8 mouse cellular contexts compared by ENCODE assay signal in the genomic region with DNA sequence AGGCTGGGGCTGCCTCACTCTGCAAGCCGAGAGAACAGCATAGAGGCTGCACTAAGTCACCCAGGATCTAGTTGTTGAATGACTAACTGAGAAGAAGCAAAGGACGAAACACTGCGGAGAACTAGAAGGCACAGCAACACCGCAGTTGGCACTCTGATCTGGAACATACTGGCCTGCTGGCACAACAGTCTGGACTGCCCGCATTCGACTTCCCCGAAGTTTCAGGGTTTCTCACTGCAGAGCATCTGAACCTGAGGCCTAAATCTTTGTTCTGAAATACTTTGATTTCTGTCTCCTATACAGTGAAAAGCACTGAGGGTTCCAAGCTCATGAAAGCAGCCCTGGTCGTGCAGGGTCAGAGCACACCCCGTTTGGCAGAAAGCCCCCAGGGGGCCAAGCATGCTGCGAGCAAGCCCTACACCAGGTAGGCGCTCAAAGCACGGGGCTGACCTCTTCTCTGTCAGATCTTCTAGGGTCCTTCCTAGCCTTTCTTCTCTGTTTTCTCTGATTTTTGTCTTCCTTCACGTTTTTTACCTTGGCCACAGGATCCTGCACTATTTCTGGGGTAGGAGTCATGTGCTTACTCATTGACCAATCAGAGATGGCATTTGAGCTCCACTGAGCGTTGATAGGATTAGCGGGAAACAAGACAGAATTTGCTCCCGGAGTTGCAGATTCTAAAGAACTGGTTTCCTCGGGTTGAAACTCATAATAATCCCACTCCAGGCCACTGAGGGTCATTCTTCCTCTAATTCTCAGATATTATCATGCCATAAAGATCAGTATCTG. TPM values are rescaled to one million over a fixed set of nuclear protein-coding genes. Genes with fewer than 3 reads are reported as not detected.
DNase-seq lines count a peak whose midpoint lies in the region; ATAC-seq and TF ChIP-seq lines count a peak whose summit lies in the region.

No protein-coding gene starts in this region.

- H3K4me1 ChIP-seq in cerebellum, adult 2 months (ENCODE audit: control insufficient read depth, insufficient read depth, low read length) = peaks cover 7% of the 10 kb centered on the region
- peaks cover 3% of the 10 kb centered on the region; the same call in 1 of the 2 replicates for H3K4me1 ChIP-seq in heart, embryonic 16.5 days (ENCODE audit: control insufficient read depth, insufficient read depth, low read length)

- no peak for TF ChIP-seq POLR2A in cerebellum, adult 2 months (IDR thresholded peaks at IDR 0.05; ENCODE audit: borderline replicate concordance, insufficient read depth, low read length)

- H3K9me3 ChIP-seq in heart, embryonic 16.5 days (replicated peaks; ENCODE audit: control insufficient read depth, low read length) = no peaks in the 10 kb centered on the region

- peak; percentile 57 for ATAC-seq in frontal cortex, adult (ENCODE audit: low TSS enrichment)
- 0 out of 2 replicates have a peak, but pooled peaks have one; percentile 49 for ATAC-seq in heart, embryonic 16.5 days (replicated peaks; ENCODE audit: extremely low read depth, insufficient read depth, low FRiP score)

- TF ChIP-seq CTCF in cerebellum, adult 2 months (IDR thresholded peaks at IDR 0.05; ENCODE audit: borderline replicate concordance, insufficient read depth, low read depth, low read length) = no peak

- H3K27me3 ChIP-seq in cerebellum, adult 2 months (ENCODE audit: control insufficient read depth, insufficient read depth, low read length) = no peaks in the 10 kb centered on the region
- H3K27me3 ChIP-seq in heart, embryonic 16.5 days (ENCODE audit: control insufficient read depth, insufficient read depth, low read length) = no peaks in the 10 kb centered on the region

- H3K4me3 ChIP-seq in cerebellum, adult 2 months (replicated peaks; ENCODE audit: insufficient read depth, low read depth, low read length) = peak overlapping the region; percentile 67
- peak overlapping the region; percentile 39 for H3K4me3 ChIP-seq in heart, embryonic 16.5 days (ENCODE audit: low read length)

- peak overlapping the region; percentile 52 for H3K4me2 ChIP-seq in heart, embryonic 16.5 days (ENCODE audit: low read depth, low read length)

- H3K36me3 ChIP-seq in heart, embryonic 16.5 days (ENCODE audit: control insufficient read depth, insufficient read depth) = no peaks in the 10 kb centered on the region

- H3K27ac ChIP-seq in cerebellum, adult 2 months (ENCODE audit: insufficient read depth, low read length) = no peak overlapping the region
- H3K27ac ChIP-seq in heart, embryonic 16.5 days (ENCODE audit: low read length) = no peak overlapping the region

- 9% methylated on average over 17 of the region's 17 CpGs for WGBS in cerebellum, adult 2 months
- WGBS in heart, embryonic 16.5 days = 44% methylated on average over 17 of the region's 17 CpGs

- H3K9ac ChIP-seq in heart, embryonic 16.5 days (ENCODE audit: low read length) = peak overlapping the region; percentile 17; the same call in 1 of the 2 replicates

- DNase-seq in frontal cortex, postnatal 36 days (ENCODE audit: low spot score in 2 of 2) = no peak
- peak; percentile 54 to 56 for DNase-seq in cerebellum, adult 2 months
- DNase-seq in mesoderm, embryonic 11.5 days (ENCODE audit: low read depth, low spot score) = peak; percentile 51
- DNase-seq in layer of hippocampus, adult 9-10 months (ENCODE audit: low spot score) = no peak
- DNase-seq in adrenal gland, postnatal 36 days = no peak
- DNase-seq in adrenal gland, adult 8-10 months = no peak

RNA-seq across cellular contexts. Expression of a gene that starts 33.6 kb away (rescaled TPM):
- 41.6 and 49.6 TPM in 2 replicates for polyA plus RNA-seq in cerebellum, adult 2 months (2012; rRNA removed)
- polyA plus RNA-seq in heart, embryonic 16.5 days (2015; fragmentation: Nextera tagmentation; extraction: Ambion mirVana) = 107 and 109 TPM in 2 replicates
- total RNA-seq in adrenal gland, postnatal 36 days (2021) = 10 to 100 TPM; 36.0 to 60.4 TPM
- 10 to 100 TPM; 38.9 to 49.3 (median 46.3) TPM for total RNA-seq in adrenal gland, adult 8-10 months (2022)

Comparison
In these comparisons a context has a peak if more than half of its experiments do, and no peak if none do; other contexts are left out.
1. DNase-seq: peak in cerebellum, adult 2 months (2 of 2) and mesoderm, embryonic 11.5 days (single experiment); none in frontal cortex, postnatal 36 days (0 of 2), layer of hippocampus, adult 9-10 months (single experiment), adrenal gland, postnatal 36 days (0 of 2) and adrenal gland, adult 8-10 months (single experiment).